Mouse (Mus musculus): ENCODE results near the gene Olfr1030. TPM values are rescaled to one million over a fixed set of nuclear protein-coding genes. Genes with fewer than 3 reads are reported as not detected.
A peak's percentile ranks its signal among the peaks of the same experiment; 100 is the strongest.
"Not testable (repeated sequence)": the region's sequence is repeated elsewhere in the genome, so short reads cannot be mapped to it uniquely, and the experiment has no call there.

Gene Olfr1030
- polyA plus RNA-seq (2015; fragmentation: Nextera tagmentation; extraction: Ambion mirVana), result not detected in 2 replicates

DNA sequence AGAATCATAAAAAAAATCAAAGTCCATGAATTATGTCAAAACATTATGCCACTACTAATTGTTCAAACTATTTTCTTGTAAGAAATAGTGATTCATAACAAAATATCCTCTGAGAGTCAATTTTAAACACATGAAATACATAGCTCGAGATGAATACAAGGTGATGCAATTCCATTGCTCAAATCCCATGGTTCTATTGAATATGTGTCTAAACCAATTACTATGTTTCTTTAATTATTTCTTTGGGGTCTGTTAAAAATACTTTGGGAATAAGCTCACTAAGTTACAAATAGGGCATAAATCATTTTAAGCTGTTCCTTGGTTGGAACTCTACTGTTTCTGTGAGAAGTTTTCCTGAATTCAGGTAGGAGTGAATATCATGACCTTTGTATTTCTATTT is at the start of gene Olfr1030:
Olfr1030 (plus strand) TSS at position 301 of the 400 bp plus-strand sequence.
- no peak within 1 kb of the TSS for H3K27ac ChIP-seq (ENCODE audit: low read depth, low read length)
- no peaks in the 10 kb centered on the region for H3K9me3 ChIP-seq (ENCODE audit: control insufficient read depth)
- TF ChIP-seq CTCF (IDR thresholded peaks at IDR 0.05; ENCODE audit: low read depth), result no peak
- H3K4me2 ChIP-seq (replicated peaks; ENCODE audit: low read depth), result no peak within 1 kb of the TSS
- H3K36me3 ChIP-seq (ENCODE audit: control insufficient read depth, insufficient read depth), result no peaks in the 10 kb centered on the region
- 77% methylated on average over 1 of the region's 1 CpGs for WGBS
- ATAC-seq, result no peak
- H3K27me3 ChIP-seq (replicated peaks; ENCODE audit: control insufficient read depth, insufficient read depth, low read length), result no peaks in the 10 kb centered on the region
- no peak within 1 kb of the TSS for H3K4me3 ChIP-seq (ENCODE audit: low read depth, low read length)
- no peak within 1 kb of the TSS for H3K9ac ChIP-seq (ENCODE audit: low read depth, low read length)
- H3K4me1 ChIP-seq (replicated peaks; ENCODE audit: control insufficient read depth, insufficient read depth, low read length), result no peaks in the 10 kb centered on the region

- 73% methylated on average over 1 of the region's 1 CpGs for WGBS
- H3K9me3 ChIP-seq (ENCODE audit: control insufficient read depth), result no peaks in the 10 kb centered on the region
- no peak within 1 kb of the TSS for H3K27ac ChIP-seq (ENCODE audit: low read depth, low read length)
- no peaks in the 10 kb centered on the region for H3K4me1 ChIP-seq (replicated peaks; ENCODE audit: control insufficient read depth, insufficient read depth, low read length)
- no peak within 1 kb of the TSS for H3K9ac ChIP-seq (ENCODE audit: low read depth, low read length)
- H3K4me3 ChIP-seq (ENCODE audit: low read depth, low read length), result no peak within 1 kb of the TSS
- no peaks in the 10 kb centered on the region for H3K27me3 ChIP-seq (replicated peaks; ENCODE audit: control insufficient read depth, insufficient read depth, low read length)
- no peaks in the 10 kb centered on the region for H3K36me3 ChIP-seq (ENCODE audit: control insufficient read depth, insufficient read depth)
- no peak for TF ChIP-seq CTCF (IDR thresholded peaks at IDR 0.05; ENCODE audit: low read depth)
- H3K4me2 ChIP-seq (replicated peaks; ENCODE audit: low read depth), result no peak within 1 kb of the TSS
- ATAC-seq, result no peak
Measured at GRCm38 (mm10) chr2:85950137-85950536, 28.9 kb upstream of the Olfr1030 start, which contains the start of gene Olfr1028. TSS of gene Olfr1028 (plus strand) at chr2:85950437.

DNA sequence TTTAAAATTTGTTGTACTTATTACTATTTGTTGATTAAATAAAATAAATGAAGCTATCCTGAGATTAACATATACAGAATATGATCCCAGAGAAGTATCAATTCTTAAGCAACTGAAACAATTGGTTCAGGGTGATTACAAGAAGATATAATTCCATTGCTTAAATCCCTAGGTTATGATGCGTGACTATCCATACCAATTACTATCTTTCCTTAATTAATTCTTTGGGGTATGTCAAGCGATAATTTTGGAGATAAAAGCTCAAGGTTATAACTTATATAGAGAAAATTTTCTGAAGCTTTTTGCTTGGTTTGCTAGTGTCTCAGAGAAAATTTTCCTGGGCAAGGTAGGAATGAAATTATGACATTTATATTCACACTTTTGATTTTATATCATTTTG is 5.5 kb upstream of the Olfr1030 start, which contains the start of gene Olfr1029:
Olfr1029 (plus strand) TSS at position 301 of the 400 bp plus-strand sequence.
- H3K27ac ChIP-seq (ENCODE audit: low read depth, low read length), result no peak within 1 kb of the TSS
- H3K4me3 ChIP-seq (ENCODE audit: low read depth, low read length), result no peak within 1 kb of the TSS
- H3K9ac ChIP-seq (ENCODE audit: low read depth, low read length), result no peak within 1 kb of the TSS
- H3K4me1 ChIP-seq (replicated peaks; ENCODE audit: control insufficient read depth, insufficient read depth, low read length), result no peaks in the 10 kb centered on the region
- H3K9me3 ChIP-seq (ENCODE audit: control insufficient read depth), result no peaks in the 10 kb centered on the region
- ATAC-seq, result no peak
- WGBS, result 83% methylated on average over 2 of the region's 2 CpGs
- no peak within 1 kb of the TSS for H3K4me2 ChIP-seq (replicated peaks; ENCODE audit: low read depth)
- no peaks in the 10 kb centered on the region for H3K27me3 ChIP-seq (replicated peaks; ENCODE audit: control insufficient read depth, insufficient read depth, low read length)
- H3K36me3 ChIP-seq (ENCODE audit: control insufficient read depth, insufficient read depth), result no peaks in the 10 kb centered on the region
- TF ChIP-seq CTCF (IDR thresholded peaks at IDR 0.05; ENCODE audit: low read depth), result no peak

DNA sequence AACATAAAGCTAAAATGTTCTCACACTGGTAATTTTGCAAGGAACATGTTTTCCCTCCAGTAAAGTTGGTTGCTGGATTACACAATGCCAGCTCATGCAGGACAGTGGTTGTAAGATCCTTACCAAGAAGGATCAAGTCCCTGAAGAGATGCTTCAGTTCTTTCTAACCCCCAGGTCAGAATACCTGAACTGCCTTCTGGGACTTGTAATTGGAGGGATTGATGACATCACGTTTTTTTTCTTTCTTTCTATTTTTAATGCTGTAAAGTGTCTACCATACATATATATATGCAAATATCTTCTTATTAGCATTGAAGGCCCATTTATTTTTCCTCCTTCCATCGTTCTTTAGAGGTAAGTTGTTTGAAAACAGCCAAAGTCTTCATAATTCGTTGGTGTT is 10.9 kb downstream of the Olfr1030 start, which contains the start of gene Olfr1031:
Olfr1031 (plus strand) TSS at position 301 of the 400 bp plus-strand sequence.
- ATAC-seq, result no peak
- WGBS, result 50% methylated on average over 3 of the region's 3 CpGs
- no peak within 1 kb of the TSS for H3K4me3 ChIP-seq (ENCODE audit: low read depth, low read length)

GRCm38 (mm10) chr2:86005240-86005639 is 26.2 kb downstream of the Olfr1030 start, which contains the start of gene Olfr1032:
TSS of gene Olfr1032 (plus strand) at chr2:86005540.
- Histone ChIP-seq H3K9me3 (ENCODE audit: control insufficient read depth) (no peaks in the 10 kb centered on the region), H3K4me3 (ENCODE audit: low read depth, low read length) (no peak within 1 kb of the TSS), H3K4me2 (replicated peaks; ENCODE audit: low read depth) (no peak within 1 kb of the TSS), H3K27ac (ENCODE audit: low read depth, low read length) (no peak within 1 kb of the TSS), H3K9ac (ENCODE audit: low read depth, low read length) (no peak within 1 kb of the TSS), H3K27me3 (replicated peaks; ENCODE audit: control insufficient read depth, insufficient read depth, low read length) (no peaks in the 10 kb centered on the region), H3K4me1 (replicated peaks; ENCODE audit: control insufficient read depth, insufficient read depth, low read length) (no peaks in the 10 kb centered on the region), H3K36me3 (ENCODE audit: control insufficient read depth, insufficient read depth) (no peaks in the 10 kb centered on the region)
- WGBS, result 81% methylated on average over 7 of the region's 7 CpGs
- no peak for TF ChIP-seq CTCF (IDR thresholded peaks at IDR 0.05; ENCODE audit: low read depth)
- ATAC-seq, result no peak

More for the DNA sequence above, 10.9 kb downstream of the Olfr1030 start, which contains the start of gene Olfr1031:
- no peaks in the 10 kb centered on the region for H3K9me3 ChIP-seq (ENCODE audit: control insufficient read depth)
- H3K4me2 ChIP-seq (replicated peaks; ENCODE audit: low read depth), result no peak within 1 kb of the TSS
- no peak within 1 kb of the TSS for H3K27ac ChIP-seq (ENCODE audit: low read depth, low read length)
- H3K9ac ChIP-seq (ENCODE audit: low read depth, low read length), result no peak within 1 kb of the TSS
- H3K36me3 ChIP-seq (ENCODE audit: control insufficient read depth, insufficient read depth), result no peaks in the 10 kb centered on the region
- H3K27me3 ChIP-seq (replicated peaks; ENCODE audit: control insufficient read depth, insufficient read depth, low read length), result no peaks in the 10 kb centered on the region
- no peaks in the 10 kb centered on the region for H3K4me1 ChIP-seq (replicated peaks; ENCODE audit: control insufficient read depth, insufficient read depth, low read length)
- no peak for TF ChIP-seq CTCF (IDR thresholded peaks at IDR 0.05; ENCODE audit: low read depth)

DNA sequence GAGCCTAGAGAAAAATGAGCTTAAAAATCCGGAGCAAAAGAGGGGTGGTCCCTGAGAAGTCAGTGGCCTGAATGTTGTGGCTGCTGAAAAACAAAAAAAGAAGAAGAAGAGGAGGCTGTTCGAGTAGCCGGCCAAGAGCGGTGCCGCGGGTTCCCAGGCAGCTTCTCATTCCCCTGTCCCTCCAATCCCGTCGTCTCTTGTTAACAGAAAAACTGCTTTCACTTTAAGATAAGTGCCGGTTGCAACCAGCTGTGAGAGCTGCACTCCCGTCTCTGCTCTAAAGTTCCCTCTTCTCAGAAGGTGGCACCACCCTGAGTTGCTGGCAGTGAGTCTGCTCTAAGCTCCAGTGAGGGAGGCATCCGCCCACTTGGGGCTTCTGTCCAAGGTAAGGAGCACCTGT is 41.3 kb downstream of the Olfr1030 start, which contains the start of gene Olfr1033:
Olfr1033 (plus strand) TSS at position 228 of the 400 bp plus-strand sequence.
- not testable (repeated sequence) for H3K36me3 ChIP-seq (ENCODE audit: control insufficient read depth, insufficient read depth); H3K27me3 ChIP-seq (replicated peaks; ENCODE audit: control insufficient read depth, insufficient read depth, low read length); H3K9me3 ChIP-seq (ENCODE audit: control insufficient read depth); H3K4me1 ChIP-seq (replicated peaks; ENCODE audit: control insufficient read depth, insufficient read depth, low read length); H3K27ac ChIP-seq (ENCODE audit: low read depth, low read length); ATAC-seq; H3K9ac ChIP-seq (ENCODE audit: low read depth, low read length)
- Histone ChIP-seq H3K4me3 (ENCODE audit: low read depth, low read length) (peak within 1 kb of the TSS; percentile 31), H3K4me2 (replicated peaks; ENCODE audit: low read depth) (peak within 1 kb of the TSS; percentile 55)
- under 1% methylated on average over 10 of the region's 11 CpGs for WGBS

GRCm38 (mm10) chr2:86021518-86021917 is 42.4 kb downstream of the Olfr1030 start:
- not testable (repeated sequence) for ATAC-seq; H3K4me2 ChIP-seq (replicated peaks; ENCODE audit: low read depth); H3K4me1 ChIP-seq (replicated peaks; ENCODE audit: control insufficient read depth, insufficient read depth, low read length); H3K36me3 ChIP-seq (ENCODE audit: control insufficient read depth, insufficient read depth); H3K27me3 ChIP-seq (replicated peaks; ENCODE audit: control insufficient read depth, insufficient read depth, low read length); H3K9me3 ChIP-seq (ENCODE audit: control insufficient read depth); H3K9ac ChIP-seq (ENCODE audit: low read depth, low read length); H3K4me3 ChIP-seq (ENCODE audit: low read depth, low read length); H3K27ac ChIP-seq (ENCODE audit: low read depth, low read length)
- 48% methylated on average over 3 of the region's 9 CpGs for WGBS

Other genes with a start within 250 kb of the Olfr1030 start
- gene Olfr1012, start 216.5 kb upstream of the Olfr1030 start, polyA plus RNA-seq (2015; fragmentation: Nextera tagmentation; extraction: Ambion mirVana), result not detected in 2 replicates
- gene Olfr1013, start 212.2 kb upstream of the Olfr1030 start, polyA plus RNA-seq (2015; fragmentation: Nextera tagmentation; extraction: Ambion mirVana), result not detected in 2 replicates
- gene Olfr1014, start 206.6 kb upstream of the Olfr1030 start, polyA plus RNA-seq (2015; fragmentation: Nextera tagmentation; extraction: Ambion mirVana), result not detected in 2 replicates
- gene Olfr1015, start 197.3 kb upstream of the Olfr1030 start, polyA plus RNA-seq (2015; fragmentation: Nextera tagmentation; extraction: Ambion mirVana), result not detected in 2 replicates
- not detected in 2 replicates for gene Olfr1016, start 176.7 kb upstream of the Olfr1030 start, polyA plus RNA-seq (2015; fragmentation: Nextera tagmentation; extraction: Ambion mirVana)
- gene Olfr1018, start 160.8 kb upstream of the Olfr1030 start, polyA plus RNA-seq (2015; fragmentation: Nextera tagmentation; extraction: Ambion mirVana), result not detected in 2 replicates
- gene Olfr1019, start 133.8 kb upstream of the Olfr1030 start, polyA plus RNA-seq (2015; fragmentation: Nextera tagmentation; extraction: Ambion mirVana), result not detected in 2 replicates
- gene Olfr1020, start 132.2 kb upstream of the Olfr1030 start, polyA plus RNA-seq (2015; fragmentation: Nextera tagmentation; extraction: Ambion mirVana), result not detected in 2 replicates
- not detected in 2 replicates for gene Olfr1022, start 110.7 kb upstream of the Olfr1030 start, polyA plus RNA-seq (2015; fragmentation: Nextera tagmentation; extraction: Ambion mirVana)
- gene Olfr1023, start 93.6 kb upstream of the Olfr1030 start, polyA plus RNA-seq (2015; fragmentation: Nextera tagmentation; extraction: Ambion mirVana), result not detected in 2 replicates
- not detected in 2 replicates for gene Olfr1024, start 74.2 kb upstream of the Olfr1030 start, polyA plus RNA-seq (2015; fragmentation: Nextera tagmentation; extraction: Ambion mirVana)
- not detected in 2 replicates for gene Olfr1025-ps1, start 64.1 kb upstream of the Olfr1030 start, polyA plus RNA-seq (2015; fragmentation: Nextera tagmentation; extraction: Ambion mirVana)
- not detected in 2 replicates for gene Olfr1026, start 57.7 kb upstream of the Olfr1030 start, polyA plus RNA-seq (2015; fragmentation: Nextera tagmentation; extraction: Ambion mirVana)
- not detected in 2 replicates for gene Olfr1028, start 28.8 kb upstream of the Olfr1030 start, polyA plus RNA-seq (2015; fragmentation: Nextera tagmentation; extraction: Ambion mirVana)
- not detected in 2 replicates for gene Olfr1029, start 5.4 kb upstream of the Olfr1030 start, polyA plus RNA-seq (2015; fragmentation: Nextera tagmentation; extraction: Ambion mirVana)
- not detected in 2 replicates for gene Olfr1031, start 11.0 kb downstream of the Olfr1030 start, polyA plus RNA-seq (2015; fragmentation: Nextera tagmentation; extraction: Ambion mirVana)
- not detected in 2 replicates for gene Olfr1032, start 26.3 kb downstream of the Olfr1030 start, polyA plus RNA-seq (2015; fragmentation: Nextera tagmentation; extraction: Ambion mirVana)
- 1.3 and 1.5 TPM in 2 replicates for gene Olfr1033, start 41.4 kb downstream of the Olfr1030 start, polyA plus RNA-seq (2015; fragmentation: Nextera tagmentation; extraction: Ambion mirVana)
- 0.03 TPM in 1 of 2 replicates, not detected in the other for gene Olfr1034, start 66.6 kb downstream of the Olfr1030 start, polyA plus RNA-seq (2015; fragmentation: Nextera tagmentation; extraction: Ambion mirVana)
- gene Olfr1036, start 94.7 kb downstream of the Olfr1030 start, polyA plus RNA-seq (2015; fragmentation: Nextera tagmentation; extraction: Ambion mirVana), result not detected in 2 replicates
- gene Olfr1037, start 108.1 kb downstream of the Olfr1030 start, polyA plus RNA-seq (2015; fragmentation: Nextera tagmentation; extraction: Ambion mirVana), result not detected in 2 replicates
- gene Olfr1039, start 156.7 kb downstream of the Olfr1030 start, polyA plus RNA-seq (2015; fragmentation: Nextera tagmentation; extraction: Ambion mirVana), result not detected in 2 replicates
- gene Olfr1040, start 167.5 kb downstream of the Olfr1030 start, polyA plus RNA-seq (2015; fragmentation: Nextera tagmentation; extraction: Ambion mirVana), result not detected in 2 replicates
- not detected in 2 replicates for gene Olfr1042, start 182.6 kb downstream of the Olfr1030 start, polyA plus RNA-seq (2015; fragmentation: Nextera tagmentation; extraction: Ambion mirVana)
- gene Olfr1043, start 188.2 kb downstream of the Olfr1030 start, polyA plus RNA-seq (2015; fragmentation: Nextera tagmentation; extraction: Ambion mirVana), result not detected in 2 replicates
- gene Olfr1044, start 198.5 kb downstream of the Olfr1030 start, polyA plus RNA-seq (2015; fragmentation: Nextera tagmentation; extraction: Ambion mirVana), result not detected in 2 replicates
- gene Olfr52, start 206.4 kb downstream of the Olfr1030 start, polyA plus RNA-seq (2015; fragmentation: Nextera tagmentation; extraction: Ambion mirVana), result not detected in 2 replicates
- not detected in 2 replicates for gene Olfr1045, start 223.7 kb downstream of the Olfr1030 start, polyA plus RNA-seq (2015; fragmentation: Nextera tagmentation; extraction: Ambion mirVana)
- not detected in 2 replicates for gene Olfr1046, start 240.0 kb downstream of the Olfr1030 start, polyA plus RNA-seq (2015; fragmentation: Nextera tagmentation; extraction: Ambion mirVana)